Mouse (Mus musculus) mouse embryonic stem cell (cell line): Measurements from ENCODE around the gene Lrp6.

Experiments used
- in situ Hi-C, 2 experiments: fragments of 300-500 bp; cut with MboI; formaldehyde crosslinking; loops; 1 replicate in 1 of 2; 3 replicates in 1 of 2; pipeline ENCODE4 v1.14.3; 2019 to 2020; ENCODE audit warnings: low sequenced_read_pairs in 2 of 2, low pct_unique_long_range_greater_than_20kb in 1 of 2, mixed read lengths in 1 of 2; ENCODE audit not compliant: unreplicated experiment in 1 of 2

Lrp6 gene

GRCm38 (mm10) chr6:134466671-134467229 lies 100.0 kb downstream of the Lrp6 start:
- in situ Hi-C loops = no loop called here

- in situ Hi-C loops = no loop called here
Observed at GRCm38 (mm10) chr6:134461175-134461574, 105.6 kb downstream of the Lrp6 start.

GRCm38 (mm10) chr6:134458376-134458775 lies 108.4 kb downstream of the Lrp6 start:
- in situ Hi-C loops = no loop called here

GRCm38 (mm10) chr6:134454093-134454492 lies 112.7 kb downstream of the Lrp6 start:
- in situ Hi-C loops = no loop called here

- in situ Hi-C loops = no loop called here
Observed at GRCm38 (mm10) chr6:134450661-134451119, 116.1 kb downstream of the Lrp6 start.

GRCm38 (mm10) chr6:134449958-134450357 lies 116.8 kb downstream of the Lrp6 start:
- in situ Hi-C loops = no loop called here

GRCm38 (mm10) chr6:134448451-134448850 lies 118.3 kb downstream of the Lrp6 start:
- in situ Hi-C loops = no loop called here

- in situ Hi-C loops = no loop called here
Observed at GRCm38 (mm10) chr6:134443925-134444324, 122.8 kb downstream of the Lrp6 start.

- in situ Hi-C loops = no loop called here
Observed at GRCm38 (mm10) chr6:134443198-134443904, 123.4 kb downstream of the Lrp6 start.

- in situ Hi-C loops = no loop called here
Observed at GRCm38 (mm10) chr6:134442219-134442618, 124.5 kb downstream of the Lrp6 start.

GRCm38 (mm10) chr6:134441716-134442115 lies 125.0 kb downstream of the Lrp6 start:
- in situ Hi-C loops = no loop called here

GRCm38 (mm10) chr6:134440023-134440422 lies 126.7 kb downstream of the Lrp6 start:
- in situ Hi-C loops = no loop called here

- in situ Hi-C loops = no loop called here
Observed at GRCm38 (mm10) chr6:134439401-134440021, 127.3 kb downstream of the Lrp6 start.

- in situ Hi-C loops = no loop called here
Observed at GRCm38 (mm10) chr6:134436955-134437354, 129.8 kb downstream of the Lrp6 start.

GRCm38 (mm10) chr6:134434866-134435390 lies 131.8 kb downstream of the Lrp6 start:
- in situ Hi-C loops = loop anchor here in 1 of 2 experiments (5.0 kb wide), 1 partner anchor 182 kb away; no protein-coding TSS in a partner anchor

GRCm38 (mm10) chr6:134434044-134434443 lies 132.7 kb downstream of the Lrp6 start:
- in situ Hi-C loops = loop anchor here in 1 of 2 experiments (5.0 kb wide), 1 partner anchor 183 kb away; no protein-coding TSS in a partner anchor

GRCm38 (mm10) chr6:134433281-134433680 lies 133.5 kb downstream of the Lrp6 start:
- in situ Hi-C loops = loop anchor here in 1 of 2 experiments (5.0 kb wide), 1 partner anchor 184 kb away; no protein-coding TSS in a partner anchor

- in situ Hi-C loops = loop anchor here in 1 of 2 experiments (5.0 kb wide), 1 partner anchor 186 kb away; no protein-coding TSS in a partner anchor
Observed at GRCm38 (mm10) chr6:134431583-134431982, 135.2 kb downstream of the Lrp6 start.

GRCm38 (mm10) chr6:134430161-134430799 lies 136.5 kb downstream of the Lrp6 start:
- in situ Hi-C loops = loop anchor here in 1 of 2 experiments (5.0 kb wide), 1 partner anchor 187 kb away; no protein-coding TSS in a partner anchor
